ENCODE assay signal across 8 mouse cellular contexts in genomic region chr11:102376196-102376835, GRCm38 (mm10). TPM values are rescaled to one million over a fixed set of nuclear protein-coding genes. Genes with fewer than 3 reads are reported as not detected.
DNase-seq lines count a peak whose midpoint lies in the region; ATAC-seq lines count a peak whose summit lies in the region.

No protein-coding gene starts in this region.

- H3K9ac ChIP-seq in heart, embryonic 13.5 days, result peak overlapping the region; percentile 79
- no peak overlapping the region for H3K9ac ChIP-seq in hindbrain, embryonic 11.5 days (ENCODE audit: low read depth, low read length)
- H3K9ac ChIP-seq in midbrain, embryonic 11.5 days (ENCODE audit: low read length), result peak overlapping the region; percentile 44

- H3K9me3 ChIP-seq in heart, embryonic 13.5 days, result peaks cover 8% of the 10 kb centered on the region
- no peaks in the 10 kb centered on the region for H3K9me3 ChIP-seq in hindbrain, embryonic 11.5 days (ENCODE audit: control insufficient read depth, low read length)
- no peaks in the 10 kb centered on the region for H3K9me3 ChIP-seq in midbrain, embryonic 11.5 days (ENCODE audit: control insufficient read depth, low read length)

- H3K4me1 ChIP-seq in heart, embryonic 13.5 days, result peaks cover 20% of the 10 kb centered on the region
- H3K4me1 ChIP-seq in hindbrain, embryonic 11.5 days (replicated peaks; ENCODE audit: control insufficient read depth, insufficient read depth, low read length), result peaks cover 10% of the 10 kb centered on the region; the same call in 1 of the 2 replicates
- peaks cover 16% of the 10 kb centered on the region for H3K4me1 ChIP-seq in midbrain, embryonic 11.5 days (ENCODE audit: control insufficient read depth, insufficient read depth, low read length)

- peak overlapping the region; percentile 73 for H3K4me2 ChIP-seq in heart, embryonic 13.5 days
- peak overlapping the region; percentile 31; the same call in 1 of the 2 replicates for H3K4me2 ChIP-seq in hindbrain, embryonic 11.5 days (replicated peaks; ENCODE audit: low read depth, low read length)
- H3K4me2 ChIP-seq in midbrain, embryonic 11.5 days, result peak overlapping the region; percentile 45

- no peak; the same call in 1 of the 2 replicates for ATAC-seq in heart, embryonic 13.5 days (ENCODE audit: extremely low read depth, insufficient number of reproducible peaks, low FRiP score, low TSS enrichment)
- no peak for ATAC-seq in hindbrain, embryonic 11.5 days (ENCODE audit: low FRiP score)
- ATAC-seq in midbrain, embryonic 11.5 days (ENCODE audit: low FRiP score), result no peak

- WGBS in heart, embryonic 13.5 days, result 22% methylated on average over 8 of the region's 8 CpGs
- WGBS in hindbrain, embryonic 11.5 days, result 11% methylated on average over 8 of the region's 8 CpGs
- WGBS in midbrain, embryonic 11.5 days, result 13% methylated on average over 8 of the region's 8 CpGs

- intact Hi-C loops in left cerebral cortex, postnatal 4 days (cut with DNase I), result no loop called here

- peaks cover 19% of the 10 kb centered on the region for H3K27me3 ChIP-seq in heart, embryonic 13.5 days (replicated peaks)
- no peaks in the 10 kb centered on the region for H3K27me3 ChIP-seq in hindbrain, embryonic 11.5 days (ENCODE audit: control insufficient read depth, insufficient read depth, low read length)
- 0 out of 2 replicates have a peak, but pooled peaks cover 2% of the 10 kb centered on the region for H3K27me3 ChIP-seq in midbrain, embryonic 11.5 days (ENCODE audit: control insufficient read depth, insufficient read depth, low read length)

- peak overlapping the region; percentile 43 for H3K4me3 ChIP-seq in heart, embryonic 13.5 days
- H3K4me3 ChIP-seq in hindbrain, embryonic 11.5 days (ENCODE audit: low read depth, low read length), result no peak overlapping the region
- H3K4me3 ChIP-seq in midbrain, embryonic 11.5 days (ENCODE audit: low read depth, low read length), result peak overlapping the region; percentile 0; the same call in 1 of the 2 replicates

- no peaks in the 10 kb centered on the region for H3K36me3 ChIP-seq in heart, embryonic 13.5 days
- H3K36me3 ChIP-seq in hindbrain, embryonic 11.5 days (ENCODE audit: control insufficient read depth, insufficient read depth, low read length), result no peaks in the 10 kb centered on the region
- H3K36me3 ChIP-seq in midbrain, embryonic 11.5 days (ENCODE audit: control insufficient read depth, insufficient read depth, low read length), result no peaks in the 10 kb centered on the region

- H3K27ac ChIP-seq in heart, embryonic 13.5 days (replicated peaks), result peak overlapping the region; percentile 75
- no peak overlapping the region for H3K27ac ChIP-seq in hindbrain, embryonic 11.5 days (ENCODE audit: low read depth, low read length)
- H3K27ac ChIP-seq in midbrain, embryonic 11.5 days (ENCODE audit: low read depth, low read length), result no peak overlapping the region; the same call in 1 of the 2 replicates

- DNase-seq in heart, adult 9 months (ENCODE audit: low spot score in 2 of 2), result no peak
- DNase-seq in ZHBTc4 (ENCODE audit: low read depth, low spot score), result peak; percentile 76
- peak; percentile 19 for DNase-seq in hindbrain, embryonic 11.5 days (ENCODE audit: low spot score)
- no peak for DNase-seq in midbrain, embryonic 11.5 days (ENCODE audit: low spot score, missing footprints)
- DNase-seq in right cerebral cortex, adult 18-20 months, result no peak
- DNase-seq in layer of hippocampus, adult 9-11 months, result no peak
- no peak for DNase-seq in left cerebral cortex, postnatal 4 days

RNA-seq across cellular contexts. Expression of gene Slc4a1, which starts 10.3 kb away (rescaled TPM):
- 47.2 and 59.5 TPM in 2 replicates for polyA plus RNA-seq in heart, embryonic 13.5 days (2015; fragmentation: Nextera tagmentation; extraction: Ambion mirVana)
- 25.8 and 28.1 TPM in 2 replicates for polyA plus RNA-seq in hindbrain, embryonic 11.5 days (2014; fragmentation: Nextera tagmentation; extraction: Ambion mirVana)
- 30.6 and 31.3 TPM in 2 replicates for polyA plus RNA-seq in midbrain, embryonic 11.5 days (2014; fragmentation: Nextera tagmentation; extraction: Ambion mirVana)
- 1 to 10 TPM in 1 of 2 experiments, under 1 TPM in 1; 0.87 to 1.9 TPM for total RNA-seq in left cerebral cortex, postnatal 4 days (2021)

RNA-seq across cellular contexts. Expression of gene Rundc3a, which starts 16.9 kb away (rescaled TPM):
- polyA plus RNA-seq in heart, embryonic 13.5 days (2015; fragmentation: Nextera tagmentation; extraction: Ambion mirVana), result 1.1 and 1.7 TPM in 2 replicates
- 43.3 and 47.8 TPM in 2 replicates for polyA plus RNA-seq in hindbrain, embryonic 11.5 days (2014; fragmentation: Nextera tagmentation; extraction: Ambion mirVana)
- 42.0 and 43.0 TPM in 2 replicates for polyA plus RNA-seq in midbrain, embryonic 11.5 days (2014; fragmentation: Nextera tagmentation; extraction: Ambion mirVana)
- total RNA-seq in left cerebral cortex, postnatal 4 days (2021), result 100 to 1,000 TPM; 261 to 262 TPM

RNA-seq across cellular contexts. Expression of gene Slc25a39, which starts 31.4 kb away (rescaled TPM):
- 287 and 294 TPM in 2 replicates for polyA plus RNA-seq in heart, embryonic 13.5 days (2015; fragmentation: Nextera tagmentation; extraction: Ambion mirVana)
- polyA plus RNA-seq in hindbrain, embryonic 11.5 days (2014; fragmentation: Nextera tagmentation; extraction: Ambion mirVana), result 152 and 166 TPM in 2 replicates
- polyA plus RNA-seq in midbrain, embryonic 11.5 days (2014; fragmentation: Nextera tagmentation; extraction: Ambion mirVana), result 167 and 193 TPM in 2 replicates
- total RNA-seq in left cerebral cortex, postnatal 4 days (2021), result 10 to 100 TPM; 57.2 to 58.8 TPM

RNA-seq across cellular contexts. Expression of gene Grn, which starts 53.8 kb away (rescaled TPM):
- 220 and 224 TPM in 2 replicates for polyA plus RNA-seq in heart, embryonic 13.5 days (2015; fragmentation: Nextera tagmentation; extraction: Ambion mirVana)
- polyA plus RNA-seq in hindbrain, embryonic 11.5 days (2014; fragmentation: Nextera tagmentation; extraction: Ambion mirVana), result 43.3 and 47.2 TPM in 2 replicates
- polyA plus RNA-seq in midbrain, embryonic 11.5 days (2014; fragmentation: Nextera tagmentation; extraction: Ambion mirVana), result 36.8 and 39.3 TPM in 2 replicates
- 10 to 100 TPM; 54.0 to 58.5 TPM for total RNA-seq in left cerebral cortex, postnatal 4 days (2021)

RNA-seq across cellular contexts. Expression of gene Ubtf, which starts 56.8 kb away (rescaled TPM):
- polyA plus RNA-seq in heart, embryonic 13.5 days (2015; fragmentation: Nextera tagmentation; extraction: Ambion mirVana), result 51.1 and 53.1 TPM in 2 replicates
- polyA plus RNA-seq in hindbrain, embryonic 11.5 days (2014; fragmentation: Nextera tagmentation; extraction: Ambion mirVana), result 82.1 and 83.4 TPM in 2 replicates
- polyA plus RNA-seq in midbrain, embryonic 11.5 days (2014; fragmentation: Nextera tagmentation; extraction: Ambion mirVana), result 84.7 and 86.1 TPM in 2 replicates
- total RNA-seq in left cerebral cortex, postnatal 4 days (2021), result 100 to 1,000 TPM; 113 to 115 TPM

Comparison
In these comparisons a context has a peak if more than half of its experiments do, and no peak if none do; other contexts are left out.
1. DNase-seq: peak in ZHBTc4 (single experiment) and hindbrain, embryonic 11.5 days (single experiment); none in heart, adult 9 months (0 of 2), midbrain, embryonic 11.5 days (single experiment), right cerebral cortex, adult 18-20 months (single experiment), layer of hippocampus, adult 9-11 months (single experiment) and left cerebral cortex, postnatal 4 days (single experiment).
2. RNA of gene Rundc3a, which starts 16.9 kb away (polyA plus RNA-seq): 43.3 to 47.8 TPM in hindbrain, embryonic 11.5 days and 42.0 to 43.0 TPM in midbrain, embryonic 11.5 days; 1.1 to 1.7 TPM in heart, embryonic 13.5 days; every median in the first group is over 10 times any median in the second.
3. Peak in every context shown above with its lines, with median percentiles within 50 percentile points of each other: H3K4me2 ChIP-seq.